Mouse (Mus musculus): ENCODE measurements at regions not wholly inside any gene's neighbourhood (a gene's known extent, or its start where the extent isn't known, plus 50 kb on each side); places are given as distances from the start of the nearest gene placed in this dataset.

DNA sequence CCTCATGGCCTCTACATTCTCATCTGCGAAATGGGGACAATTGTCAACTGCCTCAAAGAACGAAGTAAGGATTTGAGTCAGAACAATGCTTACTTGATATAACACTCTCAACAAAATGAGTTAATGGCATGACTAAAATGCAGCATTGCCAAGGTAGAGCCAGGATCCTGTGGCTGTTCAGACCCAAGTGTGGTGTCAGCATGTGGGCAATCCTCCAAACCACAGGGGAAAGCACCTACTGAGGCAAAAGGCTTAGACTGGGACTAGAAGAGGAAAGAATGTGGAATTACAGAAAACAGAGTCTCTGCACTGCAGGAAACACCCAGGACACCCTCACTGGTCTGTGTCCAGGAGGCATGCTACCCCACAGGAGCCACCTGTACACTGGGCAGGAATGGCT is 147.8 kb upstream of the Cdh5 start:
- Histone ChIP-seq H3K4me1 (ENCODE audit: control insufficient read depth in 2 of 2, insufficient read depth in 2 of 2, low read length in 2 of 2, poor library complexity in 1 of 2) (no peaks in the 10 kb centered on the region), H3K4me3 (ENCODE audit: insufficient read depth in 1 of 2, low read depth in 1 of 2, low read length in 2 of 2, poor library complexity in 1 of 2, severe bottlenecking in 1 of 2) (no peak overlapping the region), H3K36me3 (ENCODE audit: control insufficient read depth, insufficient read depth, low read length, poor library complexity, severe bottlenecking) (no peaks in the 10 kb centered on the region), H3K27ac (ENCODE audit: insufficient read depth, low read depth, low read length, poor library complexity, severe bottlenecking) (no peak overlapping the region), H3K9me3 (ENCODE audit: control insufficient read depth, insufficient read depth, low read depth, low read length) (no peaks in the 10 kb centered on the region), H3K9ac (ENCODE audit: insufficient read depth, low read depth, low read length, poor library complexity, severe bottlenecking) (no peak overlapping the region)
- in situ Hi-C loops (cut with MboI; ENCODE audit: low sequenced_read_pairs in 2 of 2, unreplicated experiment in 2 of 2) = no loop called here
- TF ChIP-seq ZC3H11A (IDR thresholded peaks at IDR 0.05; ENCODE audit: borderline replicate concordance, low read depth, low read length) (no peak), HCFC1 (IDR thresholded peaks at IDR 0.05; ENCODE audit: borderline replicate concordance, insufficient read depth, low read length) (no peak), ZNF384 (IDR thresholded peaks at IDR 0.05; ENCODE audit: low read depth, low read length) (no peak), CHD2 (IDR thresholded peaks at IDR 0.05; ENCODE audit: low read depth, low read length) (no peak), MAFK (IDR thresholded peaks at IDR 0.05; ENCODE audit: insufficient read depth, low read depth, low read length) (no peak)
- DNase-seq (ENCODE audit: low read depth, low spot score) = no peak

DNA sequence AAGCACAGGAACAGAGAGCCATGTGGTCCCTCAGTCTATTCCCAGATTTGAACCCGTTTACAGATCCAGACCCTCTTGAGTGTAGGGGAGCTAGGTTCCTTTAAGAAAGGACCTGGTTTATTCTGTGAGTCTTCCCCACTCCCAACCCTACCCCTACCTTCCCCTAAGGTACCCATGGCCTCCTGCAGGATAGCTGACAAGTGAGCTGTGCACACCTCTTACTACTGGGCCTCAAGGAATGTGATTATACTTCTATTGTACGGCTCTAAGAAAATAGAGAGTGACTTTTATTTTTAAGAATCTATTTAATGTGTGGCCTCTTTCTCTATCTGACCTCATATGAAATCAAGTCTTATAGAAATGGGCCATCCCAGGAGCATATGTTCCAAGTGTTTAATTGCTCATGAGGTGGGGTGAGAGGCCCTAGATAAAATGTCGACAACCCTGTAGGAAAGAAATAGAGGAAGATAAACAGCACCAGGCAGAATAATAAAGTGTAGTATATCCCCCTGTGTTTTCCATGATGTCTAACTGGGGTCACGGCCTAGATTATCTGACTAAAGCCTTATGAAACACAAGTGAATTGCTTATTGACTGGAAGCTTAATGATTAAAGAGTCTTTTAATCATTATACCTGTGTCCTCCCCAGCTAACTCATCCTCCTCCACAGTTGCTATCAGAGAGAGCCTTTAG is 145.7 kb upstream of the Cdh5 start:
- Histone ChIP-seq H3K36me3 (ENCODE audit: control insufficient read depth, insufficient read depth, low read length, poor library complexity, severe bottlenecking) (no peaks in the 10 kb centered on the region), H3K4me1 (ENCODE audit: control insufficient read depth in 2 of 2, insufficient read depth in 2 of 2, low read length in 2 of 2, poor library complexity in 1 of 2) (no peaks in the 10 kb centered on the region), H3K4me3 (ENCODE audit: insufficient read depth in 1 of 2, low read depth in 1 of 2, low read length in 2 of 2, poor library complexity in 1 of 2, severe bottlenecking in 1 of 2) (no peak overlapping the region), H3K9ac (ENCODE audit: insufficient read depth, low read depth, low read length, poor library complexity, severe bottlenecking) (no peak overlapping the region), H3K9me3 (ENCODE audit: control insufficient read depth, insufficient read depth, low read depth, low read length) (no peaks in the 10 kb centered on the region), H3K27ac (ENCODE audit: insufficient read depth, low read depth, low read length, poor library complexity, severe bottlenecking) (no peak overlapping the region)
- no peak for DNase-seq (ENCODE audit: low read depth, low spot score)
- TF ChIP-seq ZNF384 (IDR thresholded peaks at IDR 0.05; ENCODE audit: low read depth, low read length) = no peak
- no peak for TF ChIP-seq HCFC1 (IDR thresholded peaks at IDR 0.05; ENCODE audit: borderline replicate concordance, insufficient read depth, low read length)
- in situ Hi-C loops (cut with MboI; ENCODE audit: low sequenced_read_pairs in 2 of 2, unreplicated experiment in 2 of 2) = no loop called here

DNA sequence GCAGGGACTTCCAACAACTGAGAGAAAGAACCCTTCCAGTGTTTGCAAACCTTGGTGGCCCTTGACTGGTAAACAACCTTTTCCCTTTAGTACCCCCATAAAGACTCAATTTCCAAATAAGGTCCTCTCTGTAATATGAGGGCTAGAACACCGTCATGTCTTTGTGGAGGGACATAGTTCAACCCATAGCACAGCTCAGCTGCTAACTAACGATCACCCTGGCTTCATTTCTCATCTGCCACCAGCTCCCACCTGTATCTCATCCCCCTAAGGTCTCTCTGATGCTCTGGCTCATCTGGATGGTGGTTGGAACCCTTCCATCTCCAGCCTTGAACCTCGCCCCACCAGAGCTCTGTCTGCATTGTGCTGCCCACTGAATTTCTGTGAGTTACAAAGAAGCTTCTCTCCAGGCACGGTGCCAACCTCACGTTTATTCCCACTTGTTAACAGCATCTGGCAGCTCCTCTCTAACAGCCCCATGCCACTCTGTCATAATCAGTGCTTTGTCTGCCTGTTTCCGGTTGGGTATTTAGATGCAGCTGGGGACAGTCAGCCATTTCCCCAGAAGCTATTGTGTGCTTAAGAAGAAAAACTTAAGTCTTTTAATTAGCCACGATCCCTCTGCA is 137.0 kb upstream of the Cdh5 start:
- H3K9ac ChIP-seq (ENCODE audit: insufficient read depth, low read depth, low read length, poor library complexity, severe bottlenecking) = no peak overlapping the region
- no peak for DNase-seq (ENCODE audit: low read depth, low spot score)
- H3K27ac ChIP-seq (ENCODE audit: insufficient read depth, low read depth, low read length, poor library complexity, severe bottlenecking) = no peak overlapping the region
- no peaks in the 10 kb centered on the region for H3K9me3 ChIP-seq (ENCODE audit: control insufficient read depth, insufficient read depth, low read depth, low read length)
- no peaks in the 10 kb centered on the region for H3K4me1 ChIP-seq (ENCODE audit: control insufficient read depth in 2 of 2, insufficient read depth in 2 of 2, low read length in 2 of 2, poor library complexity in 1 of 2)
- no peak overlapping the region for H3K4me3 ChIP-seq (ENCODE audit: insufficient read depth in 1 of 2, low read depth in 1 of 2, low read length in 2 of 2, poor library complexity in 1 of 2, severe bottlenecking in 1 of 2)
- in situ Hi-C loops (cut with MboI; ENCODE audit: low sequenced_read_pairs in 2 of 2, unreplicated experiment in 2 of 2) = no loop called here
- TF ChIP-seq HCFC1 (IDR thresholded peaks at IDR 0.05; ENCODE audit: borderline replicate concordance, insufficient read depth, low read length) (no peak), CHD2 (IDR thresholded peaks at IDR 0.05; ENCODE audit: low read depth, low read length) (no peak), ZNF384 (IDR thresholded peaks at IDR 0.05; ENCODE audit: low read depth, low read length) (no peak), ZC3H11A (IDR thresholded peaks at IDR 0.05; ENCODE audit: borderline replicate concordance, low read depth, low read length) (no peak), MAFK (IDR thresholded peaks at IDR 0.05; ENCODE audit: insufficient read depth, low read depth, low read length) (no peak)
- no peaks in the 10 kb centered on the region for H3K36me3 ChIP-seq (ENCODE audit: control insufficient read depth, insufficient read depth, low read length, poor library complexity, severe bottlenecking)

DNA sequence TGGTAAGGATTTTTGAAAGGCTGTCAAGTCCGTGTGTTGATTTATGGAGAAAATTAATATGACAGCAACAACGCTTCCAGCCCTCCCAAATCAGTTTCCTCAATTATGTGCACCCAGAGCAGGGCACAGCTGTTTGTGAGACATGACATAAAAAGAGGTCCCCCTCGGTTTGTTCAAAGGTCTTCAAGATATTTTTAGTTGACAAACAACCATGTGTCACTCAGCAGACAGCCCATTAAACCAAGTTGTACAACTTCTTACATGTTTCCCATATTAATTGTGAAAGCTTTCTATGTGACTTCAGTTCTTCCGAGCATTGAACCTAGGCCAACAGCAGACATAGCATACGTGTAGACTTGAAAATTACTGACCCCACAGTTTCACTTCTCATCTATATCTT is 131.5 kb upstream of the Cdh5 start:
- DNase-seq (ENCODE audit: low read depth, low spot score) = no peak
- no peaks in the 10 kb centered on the region for H3K36me3 ChIP-seq (ENCODE audit: control insufficient read depth, insufficient read depth, low read length, poor library complexity, severe bottlenecking)
- no peak overlapping the region for H3K27ac ChIP-seq (ENCODE audit: insufficient read depth, low read depth, low read length, poor library complexity, severe bottlenecking)
- H3K4me1 ChIP-seq (ENCODE audit: control insufficient read depth in 2 of 2, insufficient read depth in 2 of 2, low read length in 2 of 2, poor library complexity in 1 of 2) = no peaks in the 10 kb centered on the region
- in situ Hi-C loops (cut with MboI; ENCODE audit: low sequenced_read_pairs in 2 of 2, unreplicated experiment in 2 of 2) = no loop called here
- TF ChIP-seq ZC3H11A (IDR thresholded peaks at IDR 0.05; ENCODE audit: borderline replicate concordance, low read depth, low read length) (no peak), ZNF384 (IDR thresholded peaks at IDR 0.05; ENCODE audit: low read depth, low read length) (no peak), MAFK (IDR thresholded peaks at IDR 0.05; ENCODE audit: insufficient read depth, low read depth, low read length) (no peak), HCFC1 (IDR thresholded peaks at IDR 0.05; ENCODE audit: borderline replicate concordance, insufficient read depth, low read length) (no peak), CHD2 (IDR thresholded peaks at IDR 0.05; ENCODE audit: low read depth, low read length) (no peak)
- no peaks in the 10 kb centered on the region for H3K9me3 ChIP-seq (ENCODE audit: control insufficient read depth, insufficient read depth, low read depth, low read length)
- H3K9ac ChIP-seq (ENCODE audit: insufficient read depth, low read depth, low read length, poor library complexity, severe bottlenecking) = no peak overlapping the region
- H3K4me3 ChIP-seq (ENCODE audit: insufficient read depth in 1 of 2, low read depth in 1 of 2, low read length in 2 of 2, poor library complexity in 1 of 2, severe bottlenecking in 1 of 2) = no peak overlapping the region
